Mouse (Mus musculus) testis, adult 10 weeks (tissue): ENCODE data around the gene Foxb2. TPM values are rescaled to one million over a fixed set of nuclear protein-coding genes. Genes with fewer than 3 reads are reported as not detected.

Source experiments
- polyA plus RNA-seq: library from polyadenylated mRNA; stranded (reverse); fragments of 350-450 nt; fragmentation: Illumina TruSeq; extraction: RNeasy Lipid Tissue Mini Kit (QIAGEN cat#74804); gene quantifications from one replicate; pipeline ENCODE4 v1.2.3, GENCODE M21; 2014; ENCODE audit warnings: low read depth, low replicate concordance

Foxb2 gene
- polyA plus RNA-seq: not detected

DNA sequence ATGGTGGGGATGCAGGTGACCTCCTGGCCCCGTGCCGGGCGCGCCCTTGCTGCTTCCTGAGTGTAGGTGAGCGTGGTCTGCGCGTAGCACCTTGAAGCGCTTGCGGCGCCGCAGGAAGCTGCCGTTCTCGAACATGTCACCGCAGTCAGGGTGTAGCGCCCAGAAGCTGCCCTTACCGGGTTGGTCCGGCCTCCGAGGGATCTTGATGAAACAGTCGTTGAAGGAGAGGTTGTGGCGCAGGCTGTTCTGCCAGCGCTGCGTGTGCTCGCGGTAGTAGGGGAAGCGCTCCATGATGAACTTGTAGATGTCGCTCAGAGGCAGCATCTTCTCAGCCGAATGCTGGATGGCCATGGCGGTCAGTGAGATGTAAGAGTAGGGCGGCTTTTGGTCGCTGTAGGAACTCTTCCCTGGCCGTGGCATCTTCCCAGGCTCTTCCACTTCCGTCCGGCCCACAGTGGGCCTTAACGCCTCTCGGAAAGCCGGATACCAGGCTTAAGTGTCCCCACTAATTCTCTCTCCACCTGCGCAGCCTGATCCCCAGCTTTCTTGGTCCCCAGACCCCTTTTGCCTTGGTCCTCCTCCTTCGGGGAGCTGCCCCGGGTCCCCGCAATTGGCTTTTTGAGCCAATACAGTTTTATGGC is at the start of gene Foxb2:
Gene Foxb2, minus strand, starts transcription at position 585 of the 641 bp plus-strand sequence.

Other genes with a start within 250 kb of the Foxb2 start
- gene Vps13a, start 92.9 kb downstream of the Foxb2 start, polyA plus RNA-seq: 243 TPM
- 0.78 TPM for gene Prune2, start 82.3 kb upstream of the Foxb2 start, polyA plus RNA-seq